Mouse (Mus musculus) brain, embryonic 14.5 days (tissue): ENCODE measurements at regions not wholly inside any gene's neighbourhood (a gene's known extent, or its start where the extent isn't known, plus 50 kb on each side); places are given as distances from the start of the nearest gene placed in this dataset.

Experiments used
- CTCF ChIP-seq: fragments of 200-500 bp; IDR thresholded peaks from 2 replicates; pipeline ENCODE4 v1.5.1; 2012; ENCODE audit warnings: inconsistent platforms, mild to moderate bottlenecking, moderate library complexity, borderline replicate concordance; ENCODE audit not compliant: insufficient read depth, insufficient read length; ENCODE audit errors: extremely low read depth
- POLR2A ChIP-seq: fragments of 200-500 bp; IDR thresholded peaks from 2 replicates; pipeline ENCODE4 v1.6.1; 2012; ENCODE audit warnings: mild to moderate bottlenecking, inconsistent platforms, borderline replicate concordance; ENCODE audit not compliant: poor library complexity, insufficient read depth, insufficient read length, severe bottlenecking; ENCODE audit errors: extremely low read depth

GRCm38 (mm10) chr7:68858471-68859210 is 109.6 kb upstream of the Arrdc4 start:
- TF ChIP-seq POLR2A = no peak
- no peak for TF ChIP-seq CTCF
